Mouse (Mus musculus) erythroblast, embryonic 14.5 days (primary cell): Measurements from ENCODE around the gene Ehd3.

Experiments used
- GATA1 ChIP-seq: IDR thresholded peaks from 2 replicates; pipeline ENCODE4 v1.6.1; 2012; ENCODE audit warnings: low read length, inconsistent platforms, mixed read lengths
- TAL1 ChIP-seq: IDR thresholded peaks from 3 replicates; pipeline ENCODE4 v1.6.1; 2012; ENCODE audit warnings: low read length, inconsistent platforms, mixed read lengths

DNA sequence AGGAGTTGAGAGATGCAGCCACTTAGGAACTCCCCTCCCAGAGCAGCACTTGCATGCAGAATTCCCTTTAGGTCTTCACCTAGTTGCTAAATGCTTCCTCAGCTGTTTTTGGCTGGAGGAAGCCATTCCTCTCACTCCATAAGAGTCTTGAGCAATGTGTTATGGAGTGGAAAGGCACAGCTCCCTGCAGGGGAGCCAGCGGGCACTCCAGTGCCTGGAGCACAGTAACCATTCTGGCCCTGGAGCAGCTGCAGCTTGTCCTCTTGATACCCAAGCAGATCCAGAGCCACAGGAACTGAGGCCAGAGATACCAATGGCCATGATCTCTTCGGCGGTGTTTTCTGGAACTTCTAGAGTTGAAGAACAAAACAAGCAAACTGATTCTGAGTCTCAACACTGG is 32.7 kb downstream of the Ehd3 start:
- TF ChIP-seq GATA1 = no peak
- TF ChIP-seq TAL1 = no peak
